Mouse (Mus musculus) retina, adult 2 months (tissue): ENCODE results near the gene Otof.

Experiments
- DNase-seq: peaks from one replicate; pipeline ENCODE4 v3.0.0-alpha.2; 2012; ENCODE audit warnings: low read depth, low spot score

Gene Otof

GRCm38 (mm10) chr5:30423572-30424244 is 38.0 kb downstream of the Otof start:
- DNase-seq: peak; percentile 20

DNA sequence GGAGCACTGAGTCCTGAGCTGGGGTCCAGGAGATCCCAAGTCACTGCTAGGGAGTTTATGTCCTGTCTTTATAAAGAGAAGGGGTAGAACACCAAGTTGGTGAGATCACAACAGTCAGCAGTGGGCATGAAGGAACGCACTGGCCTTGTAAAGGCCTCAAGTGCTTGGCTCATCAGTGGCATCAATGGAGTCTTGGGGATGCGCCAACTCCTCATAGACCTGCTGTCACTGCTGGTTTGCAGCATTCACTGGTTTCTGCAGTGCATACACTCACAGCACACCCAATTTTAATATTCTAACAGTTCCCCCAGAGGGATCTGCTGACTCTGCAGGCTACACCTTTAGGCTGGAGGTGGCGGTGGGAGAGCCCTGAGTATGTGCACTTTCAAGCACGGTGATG is 38.6 kb downstream of the Otof start:
- DNase-seq: no peak

DNA sequence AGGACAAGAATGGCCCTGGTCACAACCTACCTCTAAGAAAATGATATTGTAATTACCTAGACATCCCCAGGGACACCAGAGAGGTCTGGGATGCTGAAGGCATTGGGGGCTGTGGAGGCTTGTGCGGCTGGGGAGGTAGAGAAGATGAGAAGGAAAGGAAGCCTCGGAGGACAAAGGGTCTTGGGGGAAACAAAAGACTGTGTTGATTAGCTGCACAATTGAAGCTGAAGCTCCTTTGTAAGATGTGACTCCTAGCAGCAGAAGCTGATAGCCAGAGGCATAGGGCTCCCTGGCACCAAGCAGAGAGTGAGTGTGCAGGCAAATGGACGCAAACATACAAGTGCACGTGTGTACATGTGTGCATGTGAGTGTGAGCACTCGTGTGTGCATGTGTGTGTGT is 45.1 kb downstream of the Otof start:
- DNase-seq: no peak

DNA sequence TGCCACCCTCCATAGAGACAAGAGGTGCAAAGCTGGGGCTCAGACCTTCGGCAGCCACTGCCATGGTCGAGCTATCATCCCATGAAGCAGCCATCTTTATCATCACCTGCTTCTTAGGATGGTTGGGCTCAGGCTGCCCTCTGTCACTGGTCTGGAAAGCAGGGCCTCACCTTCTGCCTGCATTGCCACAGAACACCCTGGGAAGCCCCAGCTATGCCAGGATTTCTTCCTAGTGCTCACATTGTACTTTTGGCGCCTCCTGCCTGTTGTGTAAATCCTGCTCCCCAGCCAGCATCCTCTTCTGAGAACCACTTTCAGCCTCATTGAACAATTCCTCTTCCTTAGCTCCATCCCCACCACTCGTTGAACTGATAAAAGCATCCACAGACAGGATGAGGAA is 45.9 kb downstream of the Otof start:
- DNase-seq: no peak

DNA sequence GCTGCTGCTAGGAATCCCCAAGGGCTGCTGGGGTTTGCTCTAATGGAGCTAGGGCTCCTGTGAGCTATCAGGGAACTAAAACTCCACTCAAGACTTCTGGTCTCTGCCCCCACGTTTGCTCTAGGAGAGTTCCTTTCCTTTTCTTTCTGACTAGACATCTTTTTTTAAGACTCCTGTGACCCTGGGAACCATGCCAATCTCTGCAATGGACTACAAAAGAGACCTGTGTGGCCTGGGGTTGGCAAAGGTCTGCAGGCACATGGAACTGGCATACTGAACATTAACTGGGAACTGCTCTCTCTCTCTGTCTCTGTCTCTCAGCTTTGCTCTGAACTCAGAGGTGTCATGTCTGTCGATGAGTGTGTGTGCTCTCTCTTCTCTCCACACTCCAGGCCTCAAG is 46.4 kb downstream of the Otof start:
- no peak for DNase-seq

DNA sequence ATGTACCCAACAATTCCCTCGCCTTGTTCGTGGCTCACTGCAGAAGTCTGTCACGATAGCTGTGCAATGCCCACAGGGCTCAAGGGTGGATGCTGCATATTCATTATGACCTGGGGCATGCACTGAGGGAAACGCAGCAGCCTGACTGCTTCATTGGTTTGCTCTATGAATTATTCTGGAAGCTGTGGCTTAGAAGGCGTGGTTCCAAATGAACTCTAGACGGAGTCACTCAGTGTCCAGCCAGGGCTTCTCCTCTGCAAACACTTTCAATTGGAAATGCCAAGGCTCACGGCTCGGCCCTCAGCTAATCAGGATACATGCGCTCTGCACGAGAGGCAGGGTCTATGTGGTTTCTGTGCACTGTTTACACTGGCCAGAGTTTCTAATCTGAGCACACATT is 50.2 kb downstream of the Otof start:
- DNase-seq: no peak

DNA sequence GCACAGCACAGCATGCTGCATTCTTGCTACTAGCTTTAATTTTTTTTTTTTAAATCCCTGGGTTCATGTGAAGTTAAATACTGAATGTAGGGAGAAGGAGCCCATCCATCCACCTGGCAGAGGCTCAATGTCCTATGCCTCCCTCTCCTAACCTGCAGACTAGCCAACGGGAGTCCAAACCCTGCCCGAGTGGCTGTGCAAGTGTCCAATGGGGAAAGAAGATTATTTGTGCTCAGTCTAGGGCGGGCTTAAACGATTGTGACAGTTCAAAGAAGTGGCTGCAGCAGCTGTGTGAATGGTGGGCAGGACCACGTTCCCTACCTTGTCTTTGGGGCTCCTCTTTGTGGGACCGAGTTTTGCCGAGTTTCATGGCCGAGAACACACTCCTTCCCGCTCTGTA is 54.9 kb downstream of the Otof start:
- DNase-seq: no peak

DNA sequence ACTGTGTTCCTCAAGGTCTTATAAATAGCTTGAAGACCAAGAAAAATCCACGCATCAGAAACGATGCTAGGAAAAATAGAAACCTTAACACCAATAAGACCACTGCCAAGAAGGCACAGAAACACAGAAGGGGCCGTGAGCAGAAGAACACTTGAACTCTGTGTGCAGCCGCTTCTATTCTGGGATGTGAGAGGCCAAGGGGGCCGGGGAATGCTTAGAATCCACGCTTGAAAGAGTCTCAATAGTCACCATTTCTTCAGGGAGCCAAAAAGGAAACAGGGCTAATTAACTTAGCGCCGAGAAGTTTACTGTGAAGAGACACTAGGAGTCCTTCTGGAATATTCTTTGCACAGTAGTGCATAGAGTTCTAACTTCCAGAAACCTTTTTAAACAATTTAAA is 60.6 kb downstream of the Otof start:
- no peak for DNase-seq

DNA sequence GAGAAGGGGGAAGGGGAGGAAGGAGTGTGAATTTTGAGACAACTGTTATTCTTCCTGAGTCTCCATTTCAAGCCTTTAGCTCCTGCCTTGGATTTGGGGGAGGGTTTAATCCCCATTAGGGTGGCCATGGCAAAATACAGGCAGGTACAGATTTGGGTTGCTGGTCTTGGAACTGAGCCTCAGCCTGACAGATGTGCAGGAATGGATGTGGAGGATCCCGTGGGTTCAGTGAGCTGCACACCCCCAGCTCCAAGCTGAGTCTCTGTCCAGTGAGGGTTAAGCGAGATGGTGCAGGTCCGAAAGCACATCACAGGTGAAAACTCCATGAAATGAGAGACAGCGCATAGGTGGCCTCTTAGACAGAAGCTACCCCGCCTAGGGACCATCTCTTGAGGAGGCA is 61.2 kb downstream of the Otof start:
- DNase-seq: no peak

DNA sequence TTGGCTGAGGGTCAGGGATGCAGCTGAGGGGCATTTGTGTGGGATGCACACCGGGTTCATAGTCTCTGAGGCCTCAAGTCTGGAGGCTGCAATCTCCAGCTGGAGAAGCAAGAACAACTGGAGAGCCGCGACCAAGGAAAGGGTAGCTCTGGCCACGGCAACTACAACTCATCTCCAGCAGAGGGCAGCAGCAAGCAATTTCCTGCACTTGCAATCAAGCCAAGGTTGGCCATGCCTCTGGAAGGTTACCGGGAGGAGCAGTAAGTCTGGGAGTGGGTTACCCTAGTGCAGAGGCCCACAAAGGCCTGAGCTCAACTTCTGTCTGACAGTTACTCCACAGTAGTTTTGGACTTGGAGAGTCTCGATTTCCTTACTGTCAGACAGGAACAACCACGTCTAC is 70.3 kb downstream of the Otof start:
- DNase-seq: peak; percentile 41

DNA sequence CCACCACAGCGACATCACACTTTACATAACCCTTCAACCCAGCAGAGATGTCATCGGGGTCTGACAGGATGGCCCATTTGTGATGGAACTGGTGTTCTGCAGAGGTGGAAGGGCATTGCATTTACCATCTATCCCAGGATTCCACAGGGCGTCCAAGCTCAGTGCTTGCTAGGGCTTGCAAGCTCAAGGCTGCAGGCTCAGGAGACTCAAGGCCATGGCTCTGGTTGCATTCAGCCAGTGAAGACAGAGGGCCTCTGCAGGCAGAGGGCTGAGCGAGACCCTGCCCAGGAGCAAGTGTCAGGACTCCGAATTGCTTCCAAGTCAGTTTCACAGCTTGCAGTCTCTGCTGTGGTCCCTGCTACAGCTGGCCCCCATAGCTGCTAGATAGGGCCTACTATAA is 71.9 kb downstream of the Otof start:
- no peak for DNase-seq

DNA sequence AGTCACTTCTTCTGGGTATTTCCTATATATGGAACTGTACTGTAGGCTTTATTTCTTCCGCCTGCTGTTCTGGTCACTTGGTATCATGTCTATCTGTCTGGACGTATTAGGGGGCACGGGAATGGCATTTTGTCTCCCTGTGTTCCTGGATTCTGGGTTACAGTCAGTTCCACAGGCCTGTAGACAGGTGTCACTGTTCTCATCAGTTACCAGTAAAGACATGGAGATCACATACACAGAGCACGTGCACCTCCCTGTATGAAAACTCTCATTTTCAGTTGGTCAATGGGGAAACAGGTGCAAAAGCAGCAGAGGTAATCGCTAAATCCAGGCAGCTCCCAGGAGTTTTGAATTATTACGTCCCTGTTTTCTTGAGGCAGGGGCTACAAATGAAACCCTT is 74.0 kb downstream of the Otof start:
- no peak for DNase-seq

- DNase-seq: no peak
Measured at GRCm38 (mm10) chr5:30382876-30383275, 78.9 kb downstream of the Otof start.

- DNase-seq: no peak
Measured at GRCm38 (mm10) chr5:30369426-30369825, 92.3 kb downstream of the Otof start.

GRCm38 (mm10) chr5:30367405-30367804 is 94.3 kb downstream of the Otof start:
- no peak for DNase-seq

GRCm38 (mm10) chr5:30358436-30359099 is 103.2 kb downstream of the Otof start:
- DNase-seq: no peak

- DNase-seq: no peak
Measured at GRCm38 (mm10) chr5:30356647-30357046, 105.1 kb downstream of the Otof start.

DNA sequence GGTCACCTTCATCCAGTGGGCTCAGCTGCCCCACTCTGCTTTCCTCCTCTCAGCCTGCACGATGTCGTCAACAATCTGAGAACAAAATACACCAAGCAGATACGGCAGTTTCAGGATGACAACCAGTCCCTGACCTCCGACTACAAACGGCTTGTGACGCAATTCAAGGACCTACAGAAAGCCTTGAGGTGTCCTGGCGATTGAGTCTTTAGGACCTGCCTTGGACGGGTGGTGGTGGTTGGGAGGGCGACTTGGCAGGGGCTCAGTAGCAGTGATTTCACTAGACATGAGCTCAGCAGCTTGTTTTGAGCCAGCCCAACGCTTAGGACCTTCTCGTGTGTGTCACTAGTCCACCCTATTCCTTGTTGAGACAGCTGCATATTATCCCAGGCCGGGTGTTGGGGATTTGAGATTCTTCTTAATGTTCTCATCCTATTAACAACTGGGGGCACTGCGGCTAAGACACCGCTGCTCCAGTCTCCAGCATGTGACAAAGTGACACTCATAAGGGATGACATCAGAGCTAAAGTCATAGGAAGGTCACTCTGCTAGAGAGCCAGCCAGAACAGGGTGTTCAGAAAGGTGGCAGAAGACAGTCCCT is 106.1 kb downstream of the Otof start:
- no peak for DNase-seq

DNA sequence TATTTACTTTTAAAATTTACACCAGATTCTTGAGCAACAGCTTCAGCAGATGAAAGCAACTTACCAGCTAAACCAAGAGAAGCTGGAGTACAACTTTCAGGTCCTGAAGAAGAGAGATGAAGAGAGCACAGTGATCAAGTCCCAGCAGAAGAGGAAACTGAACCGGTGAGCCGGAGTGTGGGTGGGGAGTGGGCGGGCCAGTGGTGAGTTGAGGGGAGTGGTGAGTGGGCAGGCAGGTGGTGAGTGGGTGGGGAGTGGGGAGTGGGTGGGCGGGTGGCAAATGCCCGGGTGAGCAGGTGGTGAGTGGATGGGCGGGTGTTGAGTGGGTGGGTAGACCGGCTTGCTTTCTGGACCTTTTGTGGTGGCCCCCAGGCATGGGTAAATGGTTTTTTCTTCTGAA is 106.6 kb downstream of the Otof start:
- no peak for DNase-seq

- DNase-seq: no peak
Measured at GRCm38 (mm10) chr5:30353605-30354004, 108.1 kb downstream of the Otof start.

GRCm38 (mm10) chr5:30343886-30344285 is 117.8 kb downstream of the Otof start:
- no peak for DNase-seq

DNA sequence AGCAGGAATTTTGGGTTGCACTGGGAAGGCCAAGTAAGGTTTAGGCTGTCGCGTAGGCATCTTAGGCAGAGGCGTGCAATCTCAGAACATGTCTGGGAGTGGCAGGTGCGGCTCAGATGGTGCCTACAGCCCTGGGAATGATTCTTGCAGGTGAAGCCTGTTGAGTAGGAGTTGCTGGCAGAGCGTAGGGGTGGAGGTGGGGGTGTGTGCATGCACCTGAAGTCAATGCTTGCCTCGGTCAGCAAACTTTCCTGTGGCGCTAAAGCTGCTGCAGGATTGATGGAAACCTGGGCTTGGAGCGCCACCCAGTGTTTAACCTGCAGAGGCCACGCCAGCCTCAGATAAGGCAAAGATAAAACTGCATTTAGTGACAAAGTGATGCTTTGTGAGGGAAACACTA is 118.6 kb downstream of the Otof start:
- peak; percentile 29 for DNase-seq

GRCm38 (mm10) chr5:30342601-30343015 is 119.1 kb downstream of the Otof start:
- no peak for DNase-seq
